Mouse (Mus musculus): ENCODE results near the gene Xxylt1.

Xxylt1 gene

DNA sequence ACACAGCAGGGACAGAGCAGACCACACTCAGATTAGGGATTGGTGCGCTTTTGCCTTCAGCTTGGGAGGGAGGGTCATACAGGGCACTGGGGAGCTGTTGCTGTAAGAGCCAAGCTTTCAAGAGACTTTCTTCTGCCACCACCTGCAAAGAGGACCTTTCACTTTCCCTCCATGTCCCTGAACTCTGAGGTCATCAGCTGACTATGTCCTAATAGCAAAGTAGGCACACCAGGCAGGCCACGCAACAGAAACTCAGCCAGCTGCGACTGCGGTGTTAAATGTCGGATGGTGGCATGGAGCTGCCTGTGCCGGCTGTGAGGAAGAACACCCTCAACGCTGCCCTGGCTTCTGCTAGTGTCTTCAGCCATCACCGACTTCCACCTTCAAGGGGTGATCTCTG, 120.1 kb downstream of the Xxylt1 start:
- no peak for DNase-seq (ENCODE audit: extremely low spot score, low read depth, low spot score)

DNA sequence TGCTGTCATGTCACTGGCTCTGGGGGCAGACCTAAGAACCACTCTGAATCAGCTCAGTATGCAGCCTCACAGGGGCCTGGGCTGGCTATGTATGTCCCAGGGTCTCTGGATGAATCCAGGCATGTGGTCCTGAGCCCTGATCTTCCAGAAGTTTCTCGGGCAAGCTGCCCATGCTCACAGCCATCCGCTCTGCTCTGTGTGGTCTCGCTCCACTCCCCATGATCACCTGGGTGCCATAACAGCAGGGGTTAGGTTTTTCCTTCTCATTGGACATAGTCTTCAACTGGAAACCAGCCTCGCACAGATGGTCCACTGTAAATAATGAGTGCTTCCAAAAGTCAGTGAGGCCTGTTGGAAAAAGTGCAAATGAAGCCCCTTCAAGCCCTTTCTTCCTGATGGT, 121.0 kb downstream of the Xxylt1 start:
- no peak for DNase-seq (ENCODE audit: extremely low spot score, low read depth, low spot score)

DNA sequence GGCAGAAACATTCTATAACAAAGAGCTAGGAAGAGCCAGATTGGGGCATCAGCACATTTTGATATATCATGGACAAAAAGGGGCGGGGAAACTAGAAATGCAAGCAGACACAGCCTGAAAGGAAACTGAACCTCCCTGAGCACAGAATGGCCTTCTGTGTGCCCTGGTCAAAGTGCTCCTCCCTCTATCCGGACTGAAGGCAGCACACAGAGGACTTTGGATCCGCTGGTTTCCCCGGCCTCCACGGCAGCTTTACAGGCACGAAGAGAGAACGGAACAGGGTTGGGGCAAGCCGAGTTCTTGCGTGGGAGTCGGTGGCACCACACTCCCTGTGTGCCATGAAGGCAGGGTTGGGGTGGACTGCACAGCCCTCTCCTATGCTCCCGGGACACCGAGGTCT, 121.5 kb downstream of the Xxylt1 start:
- DNase-seq (ENCODE audit: extremely low spot score, low read depth, low spot score) = no peak

DNA sequence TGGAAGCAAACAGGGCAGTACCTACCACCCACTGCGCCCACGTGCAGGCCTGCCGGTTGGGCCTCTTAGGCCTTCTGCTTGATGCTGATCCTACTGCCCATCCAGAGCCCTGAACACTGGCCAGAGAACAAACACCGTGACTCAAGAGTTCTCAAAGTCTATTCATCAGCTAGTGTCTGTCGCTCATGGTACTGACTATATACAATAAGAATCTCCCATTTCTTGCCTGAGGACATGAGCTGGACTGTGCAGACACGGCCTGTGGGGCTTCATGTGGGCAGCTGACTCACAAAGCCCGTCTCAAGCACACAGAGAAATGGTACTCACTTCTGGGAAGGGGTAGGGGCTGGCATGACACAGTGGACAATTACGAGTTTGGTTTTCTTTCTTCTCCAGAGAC, 125.1 kb downstream of the Xxylt1 start:
- no peak for DNase-seq (ENCODE audit: extremely low spot score, low read depth, low spot score)

DNA sequence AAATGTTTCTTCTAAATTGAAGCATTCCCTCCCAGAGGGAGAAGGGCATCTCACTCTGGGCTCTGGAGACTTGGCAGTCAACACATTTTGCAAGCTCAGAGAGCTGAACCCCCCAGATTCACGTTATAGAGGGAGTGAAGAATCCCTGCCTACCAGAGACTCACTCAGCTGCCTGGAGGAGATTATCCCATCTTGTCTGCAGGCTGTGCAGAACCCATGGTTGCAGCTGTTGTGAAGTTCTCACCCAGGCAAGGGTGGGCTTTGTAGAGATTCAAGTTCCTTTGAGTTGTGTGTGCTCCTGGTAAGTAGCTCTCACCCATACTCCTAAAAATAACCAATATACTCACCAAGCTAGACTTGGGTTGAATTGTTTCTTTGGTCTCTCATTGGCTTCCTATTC, 132.6 kb downstream of the Xxylt1 start:
- no peak for DNase-seq (ENCODE audit: extremely low spot score, low read depth, low spot score)

DNA sequence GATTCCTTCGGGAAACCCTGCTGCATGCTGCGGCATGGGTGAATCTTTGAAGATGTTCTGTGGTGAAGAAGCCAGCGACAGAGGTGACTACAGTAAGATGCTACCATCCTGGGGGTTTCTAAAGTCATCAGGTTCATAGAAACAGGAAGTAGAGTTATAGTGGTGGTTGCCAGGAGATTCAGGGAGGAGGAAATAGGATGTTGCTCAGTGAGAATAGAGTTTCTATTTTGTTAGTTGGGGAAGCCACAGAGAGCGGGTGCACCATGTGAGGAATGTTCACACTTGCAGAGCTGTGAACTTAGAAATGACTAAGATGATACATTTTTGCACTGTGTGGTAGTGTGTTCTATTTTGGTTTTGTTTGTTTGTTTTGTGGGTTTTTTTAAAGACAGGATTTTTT, 133.0 kb downstream of the Xxylt1 start:
- no peak for DNase-seq (ENCODE audit: extremely low spot score, low read depth, low spot score)

DNA sequence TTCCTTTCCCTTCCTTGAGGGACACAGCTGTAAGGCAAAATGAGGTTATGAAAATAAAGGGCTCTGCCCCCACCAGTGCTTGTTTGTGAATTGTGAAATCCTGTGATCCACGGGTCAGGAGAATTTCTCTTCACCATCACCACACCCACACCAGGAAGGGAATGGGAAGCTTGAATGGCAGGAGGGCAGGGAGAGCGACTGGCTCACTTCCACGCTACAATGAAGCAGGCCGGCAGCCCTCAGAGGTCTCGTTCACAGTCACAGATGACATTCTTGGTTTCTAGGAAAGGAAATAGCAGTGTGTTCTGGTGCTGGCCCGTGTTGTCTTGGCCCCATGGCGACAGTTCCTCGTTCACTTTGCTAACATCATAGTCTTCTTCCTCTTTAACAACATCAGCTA, 136.3 kb downstream of the Xxylt1 start:
- no peak for DNase-seq (ENCODE audit: extremely low spot score, low read depth, low spot score)

DNA sequence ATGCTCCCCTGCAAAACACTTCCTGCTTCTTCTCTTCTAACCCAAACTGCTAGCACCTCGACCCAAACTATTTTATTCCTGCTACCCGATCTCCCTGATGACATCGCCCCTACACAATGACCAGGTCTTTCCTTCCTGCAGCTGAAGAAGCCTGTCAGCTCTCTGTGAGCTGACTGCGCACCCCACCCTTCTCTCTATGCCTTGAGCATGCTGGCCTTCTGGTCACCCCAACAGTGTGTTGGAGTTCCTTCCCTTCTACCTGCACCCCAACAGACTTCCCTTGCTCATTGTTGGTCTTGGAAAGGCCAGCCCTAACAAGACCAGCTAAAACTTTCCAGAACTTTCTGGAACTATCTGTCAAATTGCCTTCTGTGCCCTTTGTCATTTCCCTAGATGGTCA, 137.3 kb downstream of the Xxylt1 start:
- no peak for DNase-seq (ENCODE audit: extremely low spot score, low read depth, low spot score)

DNA sequence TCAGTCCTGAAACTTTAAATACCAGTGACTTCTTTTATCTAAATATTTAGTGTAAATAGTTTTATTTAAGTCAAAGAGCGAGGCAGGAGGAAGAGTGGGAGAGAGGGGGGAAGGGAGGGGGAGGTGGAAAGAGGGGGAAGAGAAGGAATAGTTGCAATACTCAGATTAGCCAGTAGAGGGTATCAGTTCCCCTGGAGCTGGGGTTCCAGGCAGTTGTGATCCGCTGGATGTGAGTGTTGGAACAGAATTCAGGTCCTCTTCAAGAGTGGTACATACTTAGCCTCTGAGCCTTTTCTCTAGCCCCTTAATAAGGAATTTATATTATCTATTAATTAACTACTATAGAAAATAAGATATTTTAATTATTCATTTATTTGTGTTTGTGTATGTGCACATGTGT, 140.5 kb downstream of the Xxylt1 start:
- DNase-seq (ENCODE audit: extremely low spot score, low read depth, low spot score) = no peak

DNA sequence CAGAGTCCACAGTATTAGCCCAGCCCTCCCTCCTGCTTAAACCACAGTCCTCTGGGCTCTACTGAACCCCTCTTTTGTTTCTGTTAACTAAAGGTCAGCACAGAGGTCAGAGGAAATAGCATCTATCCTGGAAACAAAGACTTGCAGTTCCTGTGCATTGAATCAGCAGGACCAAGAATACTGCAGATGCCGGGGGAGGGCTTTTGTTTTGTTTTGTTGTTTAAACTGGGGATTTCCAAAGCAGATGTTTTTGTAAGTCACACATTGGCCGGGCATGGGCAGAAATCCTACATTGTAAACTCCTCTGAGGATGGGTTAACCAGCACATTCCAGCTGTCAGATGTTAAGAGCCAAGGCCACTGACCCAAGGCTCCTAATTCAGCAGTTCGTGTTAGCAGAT, 141.3 kb downstream of the Xxylt1 start:
- no peak for DNase-seq (ENCODE audit: extremely low spot score, low read depth, low spot score)

DNA sequence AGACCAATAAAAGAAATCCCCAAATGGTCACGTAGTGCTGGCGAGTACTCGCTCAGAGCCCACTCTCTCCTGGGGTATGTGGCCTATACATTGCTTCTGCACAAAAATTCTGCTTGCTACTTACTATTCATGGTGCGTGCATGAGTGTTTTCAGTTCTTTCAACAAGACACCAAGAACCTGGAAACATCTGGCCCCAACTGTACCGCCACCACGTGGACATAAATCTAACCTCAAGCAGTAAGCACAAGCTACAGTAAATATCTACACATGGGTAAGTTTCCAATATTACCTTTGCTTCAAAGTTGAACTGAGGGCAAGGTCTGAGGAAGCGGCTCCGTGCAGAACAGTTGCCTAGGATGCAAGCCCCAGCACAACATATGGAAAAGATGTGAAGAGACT, 142.0 kb downstream of the Xxylt1 start:
- no peak for DNase-seq (ENCODE audit: extremely low spot score, low read depth, low spot score)

DNA sequence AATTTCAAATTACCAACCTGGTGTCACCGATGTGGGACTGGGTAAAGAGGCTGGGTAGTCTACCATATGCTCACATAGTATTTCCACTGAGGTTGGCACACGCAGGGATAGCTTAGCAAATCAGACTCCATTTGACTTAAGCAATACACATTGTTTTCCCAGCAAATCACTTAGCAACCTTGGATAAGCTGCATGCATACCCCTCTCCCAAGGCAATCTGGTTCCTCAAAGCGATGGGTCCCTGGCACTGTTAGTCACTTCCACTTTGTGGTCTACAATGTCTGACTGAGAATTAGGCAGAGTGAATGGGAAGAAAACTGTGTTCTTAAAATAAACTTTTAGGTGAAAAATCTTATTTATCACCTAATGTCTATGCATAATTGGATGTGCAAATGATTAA, 142.6 kb downstream of the Xxylt1 start:
- no peak for DNase-seq (ENCODE audit: extremely low spot score, low read depth, low spot score)

DNA sequence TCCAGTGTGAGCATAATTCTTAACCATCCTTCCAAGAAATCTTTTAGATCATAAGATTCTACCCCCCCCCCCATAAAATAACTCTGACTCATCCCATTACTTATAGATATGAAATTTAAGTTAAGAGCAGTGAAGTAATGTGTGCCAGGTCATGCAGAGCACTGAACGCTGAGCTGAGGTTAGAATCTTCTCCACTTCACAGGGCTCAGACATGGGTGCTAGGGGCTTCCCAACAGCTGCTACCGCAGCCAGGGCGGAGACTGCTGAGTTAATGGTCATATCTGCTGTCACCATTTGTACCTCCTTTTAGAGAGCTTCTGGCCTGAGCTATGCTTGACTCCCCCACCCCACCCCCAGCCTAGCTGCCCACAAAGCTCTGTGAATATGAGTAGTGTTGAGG, 143.6 kb downstream of the Xxylt1 start:
- no peak for DNase-seq (ENCODE audit: extremely low spot score, low read depth, low spot score)

DNA sequence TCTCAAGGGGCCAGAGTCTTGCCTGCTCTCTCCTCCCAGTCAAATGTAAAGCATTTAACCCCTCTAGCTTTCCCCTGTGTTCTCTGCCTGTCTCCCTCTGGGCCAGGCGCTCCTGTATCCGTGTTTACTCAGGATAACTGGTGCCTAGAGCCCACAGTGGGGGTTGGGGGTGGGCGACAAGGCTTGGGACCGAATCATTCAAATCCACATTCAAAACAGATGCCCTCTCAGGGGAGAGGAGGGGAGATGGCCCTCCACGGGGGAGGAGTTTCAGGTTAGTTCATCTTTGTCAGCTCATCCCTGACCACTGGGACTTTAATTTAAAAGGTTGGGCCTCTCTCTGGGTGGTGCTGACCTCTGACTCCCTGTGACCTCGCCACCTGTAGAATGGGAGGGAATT, 144.8 kb downstream of the Xxylt1 start:
- no peak for DNase-seq (ENCODE audit: extremely low spot score, low read depth, low spot score)

DNA sequence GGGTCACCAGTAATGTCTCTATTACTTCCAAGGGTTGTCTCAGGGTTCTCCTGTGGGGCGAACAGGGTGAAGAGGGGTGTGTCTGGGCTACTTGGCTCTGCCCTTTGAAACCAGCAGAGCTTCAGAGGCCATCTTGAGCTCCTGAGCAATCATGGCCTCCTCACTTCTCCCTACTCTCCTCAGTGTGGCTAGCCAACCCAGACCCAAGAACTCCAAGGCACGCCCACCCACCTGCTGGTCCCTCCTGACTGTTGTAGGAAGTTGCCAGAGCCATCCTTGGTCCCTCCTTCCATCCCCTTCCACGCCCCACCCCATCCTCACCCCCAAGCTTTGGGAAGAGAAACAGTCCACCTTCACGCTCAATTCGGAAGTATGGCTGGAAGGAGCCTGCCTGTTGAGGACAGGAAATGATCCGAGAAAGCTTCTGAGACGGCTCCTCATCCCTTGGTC, 145.2 kb downstream of the Xxylt1 start:
- no peak for DNase-seq (ENCODE audit: extremely low spot score, low read depth, low spot score)

DNA sequence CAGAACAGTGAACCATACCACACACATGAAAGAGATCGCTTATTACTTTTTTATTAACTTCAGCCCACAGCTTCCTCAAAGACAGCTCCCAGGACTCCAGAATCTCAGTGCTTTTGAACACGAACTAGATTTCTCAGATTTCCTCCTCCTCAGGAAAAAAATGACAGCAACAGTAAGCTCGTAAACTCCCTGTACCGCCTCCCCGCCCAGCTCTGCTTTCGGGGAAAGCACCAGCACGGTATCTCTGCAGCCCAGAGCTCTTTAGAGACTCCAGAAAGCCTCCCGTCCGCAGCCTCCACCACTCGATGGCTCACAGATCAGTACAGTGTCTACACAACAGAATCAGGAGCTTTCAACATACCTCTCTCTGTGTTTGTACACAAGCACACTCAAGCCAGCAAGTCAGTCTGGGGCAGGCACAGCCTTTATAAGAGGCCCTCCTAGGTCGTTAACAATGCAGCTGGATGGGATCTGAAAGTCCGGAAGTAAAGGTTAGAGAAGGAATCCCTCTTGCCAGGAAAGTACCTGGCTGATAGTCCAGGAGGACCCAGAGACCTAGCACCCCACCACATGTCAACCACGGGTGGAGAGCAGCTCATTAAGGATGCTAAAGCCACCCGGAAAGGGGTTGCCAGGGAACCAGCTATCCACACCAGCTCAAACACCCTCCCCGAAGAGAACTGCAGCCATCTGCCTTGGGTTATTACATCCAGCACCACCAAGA, 146.1 kb downstream of the Xxylt1 start:
- no peak for DNase-seq (ENCODE audit: extremely low spot score, low read depth, low spot score)

DNA sequence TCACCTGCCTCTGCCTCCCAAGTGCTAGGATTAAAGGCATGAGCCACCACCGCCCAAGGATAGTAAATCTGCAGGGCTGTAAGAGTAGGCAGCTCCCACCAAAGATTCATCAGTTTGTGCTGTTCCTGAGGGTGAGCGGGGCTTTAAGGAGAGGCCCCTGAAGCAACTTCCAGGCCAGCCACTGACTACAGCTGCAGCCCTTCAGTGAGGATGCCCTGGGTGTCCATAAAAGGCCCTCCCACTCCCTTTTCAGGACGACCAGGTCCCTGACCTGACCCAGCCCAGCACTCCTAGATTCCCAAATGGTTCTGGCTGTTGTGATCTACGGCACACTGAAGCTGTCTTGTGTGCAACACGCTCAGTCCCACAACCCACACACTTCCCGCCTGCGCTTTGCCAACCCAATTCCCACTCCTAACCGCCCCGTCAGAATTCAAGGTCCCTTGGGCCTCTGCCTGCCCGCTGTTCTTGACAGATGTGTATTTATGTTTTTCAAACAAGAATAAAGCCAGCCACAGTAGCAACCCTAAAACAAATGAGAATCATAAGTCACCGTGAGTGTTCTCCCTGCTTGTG, 146.9 kb downstream of the Xxylt1 start:
- DNase-seq (ENCODE audit: extremely low spot score, low read depth, low spot score) = no peak

DNA sequence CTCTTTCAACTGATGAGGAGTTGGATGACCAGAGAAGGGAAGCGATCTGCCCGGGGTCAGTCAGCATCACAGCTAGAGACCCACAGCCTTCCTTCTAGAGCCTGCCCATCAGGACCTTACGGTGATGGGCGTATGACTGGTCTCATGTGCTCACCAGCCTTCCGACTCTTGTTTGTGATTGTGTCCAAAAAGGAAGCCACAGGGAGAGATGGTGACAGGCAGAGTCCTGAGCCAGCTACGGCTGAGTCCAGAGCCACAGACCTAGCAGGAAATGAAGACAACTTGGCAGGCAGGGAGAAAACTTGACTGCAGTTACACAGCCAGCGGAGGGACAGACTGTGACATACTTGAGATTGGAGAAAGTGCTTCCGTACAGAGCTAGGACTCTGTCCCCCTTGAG, 147.9 kb downstream of the Xxylt1 start:
- DNase-seq (ENCODE audit: extremely low spot score, low read depth, low spot score) = no peak

DNA sequence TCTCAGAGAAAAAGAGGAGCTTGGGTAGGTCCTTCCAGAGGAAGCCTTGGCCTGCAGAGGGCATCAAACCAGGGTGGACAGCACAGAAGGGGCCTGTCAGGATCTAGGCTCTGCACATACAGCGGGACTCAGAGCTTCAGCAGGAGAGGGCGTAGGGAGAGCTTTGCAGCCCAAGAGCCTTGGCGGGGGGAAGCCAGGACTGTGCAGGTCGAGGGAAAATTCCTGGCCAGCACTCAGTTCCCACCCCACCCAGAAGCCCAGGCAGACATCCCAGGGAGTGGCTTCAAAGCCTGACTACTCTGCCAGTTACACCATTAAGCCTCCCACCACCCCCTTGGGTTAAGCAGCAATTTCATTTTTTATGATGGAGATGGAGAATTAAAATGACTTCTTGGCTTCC, 148.4 kb downstream of the Xxylt1 start:
- DNase-seq (ENCODE audit: extremely low spot score, low read depth, low spot score) = no peak

DNA sequence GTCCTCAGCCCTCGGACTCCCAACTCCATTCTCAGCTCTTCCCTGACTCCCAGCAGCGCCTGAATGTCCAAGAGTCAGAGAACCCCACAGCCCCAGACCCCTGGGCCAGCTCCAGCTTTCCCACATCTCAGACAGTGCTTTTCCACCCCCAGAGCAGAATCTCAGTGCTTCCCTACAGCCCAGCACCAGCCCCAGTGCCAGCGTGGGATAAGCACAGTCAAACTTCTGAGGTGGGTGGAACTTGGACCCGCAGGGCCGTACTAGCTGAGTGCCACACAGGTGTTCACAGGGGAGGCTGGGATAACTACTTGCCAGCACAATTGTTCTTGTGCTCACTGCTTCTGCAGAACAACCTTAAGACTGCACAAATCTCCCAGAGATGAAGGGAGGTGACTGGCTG, 149.0 kb downstream of the Xxylt1 start:
- no peak for DNase-seq (ENCODE audit: extremely low spot score, low read depth, low spot score)

DNA sequence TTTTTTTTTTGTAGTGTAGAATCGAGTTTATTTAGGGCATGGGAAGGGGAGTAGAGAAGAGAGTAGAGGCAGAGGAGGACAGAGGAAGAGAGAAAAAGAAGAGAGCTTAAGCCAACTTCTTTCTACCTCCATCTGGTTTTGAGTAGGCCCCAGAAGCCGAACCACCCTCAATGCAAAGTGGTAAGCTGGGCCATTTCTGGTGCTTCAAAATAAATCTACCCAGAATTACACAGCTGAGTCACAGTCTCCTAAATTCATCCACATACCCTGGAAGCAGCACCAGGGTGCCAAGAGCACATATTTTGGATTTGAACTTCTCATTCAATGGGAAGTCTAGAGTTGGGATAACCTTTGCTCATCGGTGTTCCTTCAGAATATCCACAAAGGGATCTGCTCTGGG, 152.1 kb downstream of the Xxylt1 start:
- no peak for DNase-seq (ENCODE audit: extremely low spot score, low read depth, low spot score)

DNA sequence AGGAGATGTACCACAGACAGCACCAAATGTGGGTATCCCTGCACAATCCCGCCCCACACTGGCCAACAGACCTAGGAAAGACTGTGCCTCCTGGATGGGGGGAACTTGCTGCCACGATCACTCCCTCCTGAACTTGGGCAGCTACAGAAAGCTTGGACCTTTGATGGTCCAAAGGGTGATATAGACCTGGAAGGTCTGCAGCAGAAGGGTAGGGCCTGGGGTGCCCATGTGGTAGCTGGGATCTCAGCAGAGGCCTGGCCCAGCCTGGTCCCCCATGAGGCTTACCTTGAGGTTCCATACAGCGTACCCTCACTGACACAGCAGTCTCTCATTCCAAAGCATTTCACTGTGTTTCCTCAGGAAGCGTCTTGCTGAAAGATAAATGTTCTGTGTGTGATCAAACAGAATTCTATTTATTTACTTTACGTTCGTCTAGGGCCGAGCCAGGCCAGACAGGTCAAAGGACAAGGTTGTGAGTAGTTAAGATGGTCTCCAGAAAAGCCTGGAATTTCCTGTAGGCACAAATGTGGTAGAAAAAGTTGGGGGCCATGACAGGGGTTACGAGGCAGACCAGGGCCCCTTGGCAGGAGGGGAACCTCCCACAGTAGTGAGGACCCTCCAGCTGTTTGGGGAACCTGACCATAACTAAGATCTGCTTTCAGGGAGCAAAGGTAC, 153.0 kb downstream of the Xxylt1 start:
- DNase-seq (ENCODE audit: extremely low spot score, low read depth, low spot score) = no peak

DNA sequence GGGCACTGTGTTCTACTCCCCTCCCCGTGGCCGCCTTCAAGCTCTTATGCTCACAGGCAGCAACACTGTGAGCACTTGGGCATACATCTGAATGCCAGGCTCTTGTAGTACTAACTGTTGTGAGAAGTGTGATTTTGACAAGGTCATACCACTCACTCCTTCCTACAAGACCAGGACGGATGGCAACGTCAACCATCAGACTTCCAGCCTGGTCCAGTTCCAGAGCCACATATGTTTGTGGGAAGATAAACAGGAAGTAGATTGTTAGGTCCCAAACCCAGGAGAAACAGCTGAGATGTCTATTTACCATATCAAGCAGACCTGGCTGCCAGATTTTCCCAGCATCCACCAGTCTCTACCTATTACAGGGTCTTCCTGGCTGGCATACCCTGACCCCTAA, 155.7 kb downstream of the Xxylt1 start:
- no peak for DNase-seq (ENCODE audit: extremely low spot score, low read depth, low spot score)

Data from hindlimb bud, embryonic 11.5 days (tissue).